Mouse (Mus musculus) right cerebral cortex, adult 2 months (tissue): Measurements from ENCODE around the gene Ubald2.
"Not testable (repeated sequence)": the region's sequence is repeated elsewhere in the genome, so short reads cannot be mapped to it uniquely, and the experiment has no call there.

Experiments used
- DNase-seq, 2 experiments: peaks; one replicate each; pipeline ENCODE4 v3.0.0; 2021 to 2022; ENCODE audit warnings: low spot score in 2 of 2

Gene Ubald2

GRCm38 (mm10) chr11:116416196-116416943 lies 17.5 kb upstream of the Ubald2 start:
- DNase-seq = no peak

- DNase-seq = no peak
These were observed 16.8 kb upstream of the Ubald2 start for GRCm38 (mm10) chr11:116417054-116417453.

- no peak for DNase-seq
These were observed 15.6 kb upstream of the Ubald2 start for GRCm38 (mm10) chr11:116418194-116418840.

GRCm38 (mm10) chr11:116418841-116419462 lies 14.9 kb upstream of the Ubald2 start:
- no peak for DNase-seq

- no peak for DNase-seq
These were observed 12.8 kb upstream of the Ubald2 start for GRCm38 (mm10) chr11:116421102-116421501.

GRCm38 (mm10) chr11:116422562-116422961 lies 11.3 kb upstream of the Ubald2 start:
- no peak for DNase-seq

- DNase-seq = no peak
These were observed 10.7 kb upstream of the Ubald2 start for GRCm38 (mm10) chr11:116423214-116423613.

- no peak for DNase-seq
These were observed 9.9 kb upstream of the Ubald2 start for GRCm38 (mm10) chr11:116423782-116424620.

GRCm38 (mm10) chr11:116424621-116425407 lies 9.1 kb upstream of the Ubald2 start:
- DNase-seq = no peak

- DNase-seq = not testable (repeated sequence)
These were observed 7.6 kb upstream of the Ubald2 start for GRCm38 (mm10) chr11:116426328-116426727.

GRCm38 (mm10) chr11:116426852-116427575 lies 6.9 kb upstream of the Ubald2 start:
- no peak for DNase-seq

- no peak for DNase-seq
These were observed 4.7 kb upstream of the Ubald2 start for GRCm38 (mm10) chr11:116428872-116429859.

- no peak for DNase-seq
These were observed 3.9 kb upstream of the Ubald2 start for GRCm38 (mm10) chr11:116429862-116430613.

- no peak for DNase-seq
These were observed 3.0 kb upstream of the Ubald2 start for GRCm38 (mm10) chr11:116430723-116431427.

- no peak for DNase-seq
These were observed 2.3 kb upstream of the Ubald2 start for GRCm38 (mm10) chr11:116431428-116432077.

GRCm38 (mm10) chr11:116432127-116432526 lies 1.8 kb upstream of the Ubald2 start:
- DNase-seq = no peak
